Mouse (Mus musculus) erythroblast, embryonic 14.5 days (primary cell): ENCODE results near the gene Wdr66.

Experiments used
- GATA1 ChIP-seq: IDR thresholded peaks from 2 replicates; pipeline ENCODE4 v1.6.1; 2012; ENCODE audit warnings: low read length, inconsistent platforms, mixed read lengths
- TAL1 ChIP-seq: IDR thresholded peaks from 3 replicates; pipeline ENCODE4 v1.6.1; 2012; ENCODE audit warnings: low read length, inconsistent platforms, mixed read lengths

DNA sequence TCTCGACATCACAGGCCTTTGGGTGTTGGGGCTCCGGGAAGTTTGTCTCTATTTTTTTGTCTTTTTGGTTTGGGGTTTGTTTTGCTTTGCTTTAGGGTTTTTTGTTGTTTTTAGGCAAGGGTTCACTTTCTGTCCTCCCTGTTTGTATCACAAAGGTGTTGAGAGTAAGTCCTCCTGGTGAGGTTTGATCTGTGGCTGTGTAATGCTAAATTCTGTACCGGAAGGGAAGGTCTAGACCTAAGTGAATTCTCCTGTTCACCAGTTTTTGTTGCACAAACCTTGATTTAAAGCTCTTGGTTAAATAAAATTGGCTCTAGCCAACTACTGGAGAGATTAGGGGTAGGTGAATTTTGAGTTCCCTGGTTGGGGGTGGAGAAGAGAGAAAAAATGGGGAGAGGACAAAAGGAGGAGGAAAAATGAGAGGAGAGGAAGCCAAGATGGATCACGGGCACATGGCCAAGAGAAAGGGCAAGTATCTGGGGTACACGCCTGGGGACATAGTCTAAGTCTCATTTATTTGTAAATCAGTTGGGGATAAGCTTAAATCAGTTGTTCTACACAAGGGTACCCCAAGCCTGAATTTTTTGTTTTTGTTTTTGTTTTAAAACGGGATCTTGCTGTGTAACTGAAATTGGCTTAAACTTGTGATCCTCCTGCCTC lies 124.0 kb downstream of the Wdr66 start:
- no peak for TF ChIP-seq TAL1
- no peak for TF ChIP-seq GATA1
